Mouse (Mus musculus) liver, embryonic 11.5 days (tissue): Measurements from ENCODE around the gene Usp22. TPM values are rescaled to one million over a fixed set of nuclear protein-coding genes. Genes with fewer than 3 reads are reported as not detected.
"Not testable (repeated sequence)": the region's sequence is repeated elsewhere in the genome, so short reads cannot be mapped to it uniquely, and the experiment has no call there.

Experiments
- ATAC-seq: fragments of 200-750 bp; cut with Nextera tagmentation; replicated peaks from 2 replicates; pipeline ENCODE4 v1.8.0; 2017; ENCODE audit warnings: moderate number of reproducible peaks, mild to moderate bottlenecking, moderate TSS enrichment, moderate library complexity; ENCODE audit not compliant: low FRiP score
- DNase-seq: peaks from one replicate; pipeline ENCODE4 v3.0.0-alpha.2; 2017; ENCODE audit warnings: low spot score
- H3K27ac ChIP-seq: fragments of 300-500 bp; sonication (generic); 2 replicates; pipeline ENCODE4 v1.5.1; 2014; ENCODE audit warnings: mild to moderate bottlenecking, low read depth, low read length, control low read depth
- H3K27me3 ChIP-seq: fragments of 300-500 bp; sonication (generic); replicated peaks from 2 replicates; pipeline ENCODE4 v1.6.1; 2014; ENCODE audit warnings: low read length, mixed read lengths; ENCODE audit not compliant: control insufficient read depth, insufficient read depth
- H3K36me3 ChIP-seq: fragments of 300-500 bp; sonication (generic); 2 replicates; pipeline ENCODE4 v1.6.1; 2014; ENCODE audit warnings: mild to moderate bottlenecking, low read length, moderate library complexity, mixed read lengths; ENCODE audit not compliant: control insufficient read depth, insufficient read depth
- H3K4me1 ChIP-seq: fragments of 300-500 bp; sonication (generic); replicated peaks from 2 replicates; pipeline ENCODE4 v1.6.1; 2014; ENCODE audit warnings: low read length, mixed read lengths; ENCODE audit not compliant: control insufficient read depth, insufficient read depth
- H3K4me2 ChIP-seq: fragments of 300-500 bp; sonication (generic); 2 replicates; pipeline ENCODE4 v1.6.1; 2014; ENCODE audit warnings: mild to moderate bottlenecking, control low read depth, moderate library complexity
- H3K4me3 ChIP-seq: fragments of 300-500 bp; sonication (generic); 2 replicates; pipeline ENCODE4 v1.5.1; 2014; ENCODE audit warnings: low read depth, low read length, control low read depth
- H3K9ac ChIP-seq: fragments of 300-500 bp; sonication (generic); 2 replicates; pipeline ENCODE4 v1.6.1; 2014; ENCODE audit warnings: low read depth, low read length, control low read depth
- H3K9me3 ChIP-seq: fragments of 300-500 bp; sonication (generic); 2 replicates; pipeline ENCODE4 v1.6.1; 2016; ENCODE audit warnings: low read length, inconsistent platforms, mixed read lengths; ENCODE audit not compliant: control insufficient read depth
- WGBS: fragments of 180-500 bp; shearing (Covaris S2); extraction: QIAGEN DNeasy Blood & Tissue Kit; methylation state at CpG from one replicate; pipeline ENCODE4 v1.1.7; 2014; 5-methylcytosine and 5-hydroxymethylcytosine counted together
- polyA plus RNA-seq: library from polyadenylated mRNA; unstranded; fragments of >200 nt; fragmentation: Nextera tagmentation; extraction: Ambion mirVana; gene quantifications from 2 replicates; pipeline ENCODE4 v1.2.1, GENCODE M21; 2014

Usp22 gene
- polyA plus RNA-seq, 1 experiment from 2014 or later = 60.1 TPM

GRCm38 (mm10) chr11:61193392-61193791 is 18.5 kb upstream of the Usp22 start:
- no peak overlapping the region for H3K4me3 ChIP-seq
- H3K9ac ChIP-seq = no peak overlapping the region
- no peak overlapping the region for H3K27ac ChIP-seq
- H3K4me1 ChIP-seq = no peaks in the 10 kb centered on the region
- H3K36me3 ChIP-seq = no peaks in the 10 kb centered on the region
- H3K27me3 ChIP-seq = 0 out of 2 replicates have a peak, but pooled peaks cover 3% of the 10 kb centered on the region
- no peak for ATAC-seq
- 7% methylated on average over 9 of the region's 9 CpGs for WGBS
- no peak overlapping the region for H3K4me2 ChIP-seq
- no peaks in the 10 kb centered on the region for H3K9me3 ChIP-seq
- peak; percentile 68 for DNase-seq

GRCm38 (mm10) chr11:61192779-61193178 is 17.9 kb upstream of the Usp22 start:
- DNase-seq (no peak), ATAC-seq (no peak)
- no peaks in the 10 kb centered on the region for H3K36me3 ChIP-seq
- no peaks in the 10 kb centered on the region for H3K9me3 ChIP-seq
- H3K27ac ChIP-seq = no peak overlapping the region
- no peak overlapping the region for H3K4me3 ChIP-seq
- no peaks in the 10 kb centered on the region for H3K4me1 ChIP-seq
- no peak overlapping the region for H3K4me2 ChIP-seq
- H3K9ac ChIP-seq = no peak overlapping the region
- 93% methylated on average over 2 of the region's 2 CpGs for WGBS
- 0 out of 2 replicates have a peak, but pooled peaks cover 3% of the 10 kb centered on the region for H3K27me3 ChIP-seq

GRCm38 (mm10) chr11:61192123-61192522 is 17.3 kb upstream of the Usp22 start:
- not testable (repeated sequence) for H3K9me3 ChIP-seq, H3K4me1 ChIP-seq, H3K27ac ChIP-seq, H3K4me3 ChIP-seq, H3K36me3 ChIP-seq, H3K4me2 ChIP-seq, H3K9ac ChIP-seq, ATAC-seq, H3K27me3 ChIP-seq, DNase-seq
- WGBS = 93% methylated on average over 7 of the region's 10 CpGs

GRCm38 (mm10) chr11:61190776-61191175 is 15.9 kb upstream of the Usp22 start:
- 81% methylated on average over 2 of the region's 2 CpGs for WGBS
- Histone ChIP-seq H3K27me3 (0 out of 2 replicates have a peak, but pooled peaks cover 3% of the 10 kb centered on the region), H3K4me3 (no peak overlapping the region), H3K4me2 (no peak overlapping the region), H3K9ac (no peak overlapping the region), H3K4me1 (no peaks in the 10 kb centered on the region), H3K36me3 (no peaks in the 10 kb centered on the region), H3K9me3 (no peaks in the 10 kb centered on the region), H3K27ac (no peak overlapping the region)
- DNase-seq (no peak), ATAC-seq (no peak)

- Histone ChIP-seq H3K9me3 (no peaks in the 10 kb centered on the region), H3K4me3 (no peak overlapping the region), H3K4me1 (no peaks in the 10 kb centered on the region), H3K27me3 (no peaks in the 10 kb centered on the region), H3K27ac (no peak overlapping the region), H3K36me3 (no peaks in the 10 kb centered on the region), H3K4me2 (no peak overlapping the region), H3K9ac (no peak overlapping the region)
- ATAC-seq (no peak), DNase-seq (no peak)
- WGBS = 72% methylated on average over 1 of the region's 1 CpGs
These were observed 9.0 kb upstream of the Usp22 start for GRCm38 (mm10) chr11:61183820-61184219.

GRCm38 (mm10) chr11:61181624-61182023 is 6.8 kb upstream of the Usp22 start:
- no peak overlapping the region for H3K4me2 ChIP-seq
- no peak overlapping the region for H3K4me3 ChIP-seq
- H3K9me3 ChIP-seq = no peaks in the 10 kb centered on the region
- no peaks in the 10 kb centered on the region for H3K4me1 ChIP-seq
- no peaks in the 10 kb centered on the region for H3K36me3 ChIP-seq
- no peaks in the 10 kb centered on the region for H3K27me3 ChIP-seq
- ATAC-seq (no peak), DNase-seq (no peak)
- no peak overlapping the region for H3K27ac ChIP-seq
- H3K9ac ChIP-seq = no peak overlapping the region

- no peak overlapping the region for H3K4me2 ChIP-seq
- ATAC-seq (no peak), DNase-seq (no peak)
- H3K9me3 ChIP-seq = no peaks in the 10 kb centered on the region
- H3K9ac ChIP-seq = no peak overlapping the region
- 83% methylated on average over 3 of the region's 3 CpGs for WGBS
- H3K27ac ChIP-seq = no peak overlapping the region
- H3K27me3 ChIP-seq = no peaks in the 10 kb centered on the region
- no peak overlapping the region for H3K4me3 ChIP-seq
- no peaks in the 10 kb centered on the region; the same call in 1 of the 2 replicates for H3K4me1 ChIP-seq
- H3K36me3 ChIP-seq = no peaks in the 10 kb centered on the region
These were observed 5.5 kb upstream of the Usp22 start for GRCm38 (mm10) chr11:61180361-61180760.

- ATAC-seq (no peak), DNase-seq (no peak)
- Histone ChIP-seq H3K9me3 (no peaks in the 10 kb centered on the region), H3K4me1 (peaks cover 4% of the 10 kb centered on the region; the same call in 1 of the 2 replicates), H3K4me2 (no peak overlapping the region), H3K27ac (no peak overlapping the region), H3K4me3 (no peak overlapping the region), H3K9ac (no peak overlapping the region), H3K36me3 (no peaks in the 10 kb centered on the region), H3K27me3 (no peaks in the 10 kb centered on the region)
- WGBS = 63% methylated on average over 1 of the region's 1 CpGs
These were observed 1.5 kb upstream of the Usp22 start for GRCm38 (mm10) chr11:61176321-61176720.

GRCm38 (mm10) chr11:61175778-61176177 is 923 bp upstream of the Usp22 start:
- Histone ChIP-seq H3K4me3 (no peak overlapping the region), H3K27ac (no peak overlapping the region; the same call in 1 of the 2 replicates), H3K27me3 (no peaks in the 10 kb centered on the region), H3K36me3 (no peaks in the 10 kb centered on the region), H3K4me2 (peak overlapping the region; percentile 91), H3K9me3 (no peaks in the 10 kb centered on the region), H3K9ac (no peak overlapping the region), H3K4me1 (peaks cover 4% of the 10 kb centered on the region; the same call in 1 of the 2 replicates)
- ATAC-seq = no peak
- WGBS = 65% methylated on average over 5 of the region's 5 CpGs
- DNase-seq = no peak
